Mouse (Mus musculus) forebrain, embryonic 16.5 days (tissue): ENCODE data around the gene Tekt2. TPM values are rescaled to one million over a fixed set of nuclear protein-coding genes. Genes with fewer than 3 reads are reported as not detected.

ENCODE experiments used
- ATAC-seq: fragments of 200-750 bp; cut with Nextera tagmentation; 2 replicates; pipeline ENCODE4 v1.8.0; 2017; ENCODE audit warnings: mild to moderate bottlenecking, moderate library complexity
- H3K27ac ChIP-seq: fragments of 300-500 bp; sonication (generic); 2 replicates; pipeline ENCODE4 v1.5.1; 2014; ENCODE audit warnings: low read length, control low read depth
- H3K27me3 ChIP-seq: fragments of 300-500 bp; sonication (generic); replicated peaks from 2 replicates; pipeline ENCODE4 v1.6.1; 2014; ENCODE audit warnings: low read length; ENCODE audit not compliant: control insufficient read depth, insufficient read depth
- H3K36me3 ChIP-seq: fragments of 300-500 bp; sonication (generic); 2 replicates; pipeline ENCODE4 v1.6.1; 2014; ENCODE audit not compliant: control insufficient read depth, insufficient read depth
- H3K4me1 ChIP-seq: fragments of 300-500 bp; sonication (generic); replicated peaks from 2 replicates; pipeline ENCODE4 v1.6.1; 2014; ENCODE audit warnings: low read length; ENCODE audit not compliant: control insufficient read depth, insufficient read depth
- H3K4me2 ChIP-seq: fragments of 300-500 bp; sonication (generic); 2 replicates; pipeline ENCODE4 v1.6.1; 2014; ENCODE audit warnings: mild to moderate bottlenecking, low read length, control low read depth
- H3K4me3 ChIP-seq: fragments of 300-500 bp; sonication (generic); replicated peaks from 2 replicates; pipeline ENCODE4 v1.5.1; 2014; ENCODE audit warnings: mild to moderate bottlenecking, low read length, control low read depth
- H3K9ac ChIP-seq: fragments of 300-500 bp; sonication (generic); replicated peaks from 2 replicates; pipeline ENCODE4 v1.6.1; 2014; ENCODE audit warnings: low read depth, low read length, control low read depth
- H3K9me3 ChIP-seq: fragments of 300-500 bp; sonication (generic); 2 replicates; pipeline ENCODE4 v1.6.1; 2016; ENCODE audit warnings: low read length; ENCODE audit not compliant: control insufficient read depth
- WGBS: fragments of 180-500 bp; shearing (Covaris S2); extraction: QIAGEN DNeasy Blood & Tissue Kit; methylation state at CpG from one replicate; pipeline ENCODE4 v1.1.7; 2014; 5-methylcytosine and 5-hydroxymethylcytosine counted together
- polyA plus RNA-seq: library from polyadenylated mRNA; unstranded; fragments of >200 nt; fragmentation: Nextera tagmentation; extraction: Ambion mirVana; gene quantifications from 2 replicates; pipeline ENCODE4 v1.2.1, GENCODE M21; 2015

Gene Tekt2
- polyA plus RNA-seq, 1 experiment from 2014 or later = 15.1 TPM

GRCm38 (mm10) chr4:126281706-126282105 lies 43.8 kb downstream of the Tekt2 start:
- H3K36me3 ChIP-seq = no peaks in the 10 kb centered on the region
- no peak overlapping the region for H3K4me2 ChIP-seq
- H3K9ac ChIP-seq = no peak overlapping the region
- no peak overlapping the region for H3K4me3 ChIP-seq
- H3K27ac ChIP-seq = no peak overlapping the region
- H3K4me1 ChIP-seq = peaks cover 6% of the 10 kb centered on the region; the same call in 1 of the 2 replicates
- WGBS = 75% methylated on average over 9 of the region's 9 CpGs
- H3K9me3 ChIP-seq = peaks cover 6% of the 10 kb centered on the region; the same call in 1 of the 2 replicates
- H3K27me3 ChIP-seq = peaks cover 10% of the 10 kb centered on the region
- no peak for ATAC-seq

- H3K27ac ChIP-seq = no peak overlapping the region
- no peak overlapping the region for H3K4me3 ChIP-seq
- H3K9me3 ChIP-seq = no peaks in the 10 kb centered on the region
- no peak overlapping the region for H3K4me2 ChIP-seq
- H3K27me3 ChIP-seq = no peaks in the 10 kb centered on the region
- H3K9ac ChIP-seq = no peak overlapping the region
- ATAC-seq = no peak
- 0 out of 2 replicates have a peak, but pooled peaks cover 2% of the 10 kb centered on the region for H3K4me1 ChIP-seq
- H3K36me3 ChIP-seq = peaks cover 3% of the 10 kb centered on the region; the same call in 1 of the 2 replicates
- WGBS = 61% methylated on average over 9 of the region's 9 CpGs
These were observed 46.5 kb downstream of the Tekt2 start for GRCm38 (mm10) chr4:126278961-126279360.

DNA sequence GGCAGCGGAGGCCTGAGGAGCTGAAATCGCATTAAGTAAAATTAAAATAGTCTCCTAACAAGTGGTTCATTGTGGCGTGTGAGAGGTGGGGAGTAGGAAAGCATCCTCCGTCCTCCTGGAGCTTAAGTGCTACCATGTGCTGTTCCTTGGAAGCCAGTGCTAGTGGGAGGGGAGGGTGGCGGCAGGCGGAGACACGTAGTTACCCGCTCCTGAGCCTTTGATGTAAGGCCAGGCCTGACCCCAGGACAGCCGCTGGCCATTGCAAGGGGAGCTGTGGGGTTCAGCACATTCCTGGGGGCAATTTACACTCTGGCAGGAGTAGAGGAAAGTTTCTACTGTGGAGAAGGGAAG lies 46.9 kb downstream of the Tekt2 start:
- Histone ChIP-seq H3K27me3 (no peaks in the 10 kb centered on the region), H3K27ac (no peak overlapping the region), H3K9ac (no peak overlapping the region), H3K4me2 (no peak overlapping the region), H3K4me3 (no peak overlapping the region), H3K36me3 (peaks cover 3% of the 10 kb centered on the region; the same call in 1 of the 2 replicates), H3K9me3 (no peaks in the 10 kb centered on the region), H3K4me1 (0 out of 2 replicates have a peak, but pooled peaks cover 2% of the 10 kb centered on the region)
- WGBS = 33% methylated on average over 9 of the region's 9 CpGs
- ATAC-seq = no peak

- no peak overlapping the region for H3K9ac ChIP-seq
- H3K4me1 ChIP-seq = 0 out of 2 replicates have a peak, but pooled peaks cover 2% of the 10 kb centered on the region
- 4% methylated on average over 13 of the region's 13 CpGs for WGBS
- no peak overlapping the region for H3K4me2 ChIP-seq
- H3K36me3 ChIP-seq = peaks cover 3% of the 10 kb centered on the region; the same call in 1 of the 2 replicates
- H3K27ac ChIP-seq = no peak overlapping the region
- H3K4me3 ChIP-seq = no peak overlapping the region
- H3K9me3 ChIP-seq = no peaks in the 10 kb centered on the region
- no peak for ATAC-seq
- H3K27me3 ChIP-seq = no peaks in the 10 kb centered on the region
These were observed 47.5 kb downstream of the Tekt2 start for GRCm38 (mm10) chr4:126277906-126278564.

- no peak for ATAC-seq
- no peaks in the 10 kb centered on the region for H3K9me3 ChIP-seq
- H3K4me3 ChIP-seq = no peak overlapping the region
- H3K36me3 ChIP-seq = peaks cover 3% of the 10 kb centered on the region
- WGBS = 85% methylated on average over 13 of the region's 13 CpGs
- H3K9ac ChIP-seq = no peak overlapping the region
- H3K4me1 ChIP-seq = 0 out of 2 replicates have a peak, but pooled peaks cover 2% of the 10 kb centered on the region
- H3K27me3 ChIP-seq = no peaks in the 10 kb centered on the region
- H3K4me2 ChIP-seq = no peak overlapping the region
- H3K27ac ChIP-seq = no peak overlapping the region
These were observed 49.8 kb downstream of the Tekt2 start for GRCm38 (mm10) chr4:126275681-126276131.

DNA sequence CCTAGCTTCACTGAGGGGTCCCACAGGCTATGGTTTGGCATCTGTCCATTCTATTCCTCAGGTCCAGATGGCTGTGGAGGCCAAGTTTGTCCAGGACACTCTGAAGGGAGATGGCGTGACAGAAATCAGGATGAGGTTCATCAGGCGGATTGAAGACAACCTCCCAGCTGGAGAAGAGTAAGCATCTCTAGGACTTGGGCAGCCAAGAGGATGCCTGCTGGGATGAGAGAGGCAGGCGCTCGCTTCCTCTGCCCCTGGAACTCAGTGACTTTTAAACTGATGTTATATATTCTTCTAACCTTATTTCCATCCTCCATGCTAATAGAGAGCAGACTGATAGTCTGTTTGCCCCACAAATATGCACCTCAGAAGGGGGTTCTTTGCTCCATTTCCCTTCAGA lies 50.4 kb downstream of the Tekt2 start:
- no peak overlapping the region for H3K4me2 ChIP-seq
- no peaks in the 10 kb centered on the region for H3K9me3 ChIP-seq
- H3K27ac ChIP-seq = no peak overlapping the region
- 0 out of 2 replicates have a peak, but pooled peaks cover 2% of the 10 kb centered on the region for H3K4me1 ChIP-seq
- no peak for ATAC-seq
- WGBS = 91% methylated on average over 4 of the region's 4 CpGs
- H3K27me3 ChIP-seq = no peaks in the 10 kb centered on the region
- H3K4me3 ChIP-seq = no peak overlapping the region
- H3K9ac ChIP-seq = no peak overlapping the region
- H3K36me3 ChIP-seq = peaks cover 3% of the 10 kb centered on the region

DNA sequence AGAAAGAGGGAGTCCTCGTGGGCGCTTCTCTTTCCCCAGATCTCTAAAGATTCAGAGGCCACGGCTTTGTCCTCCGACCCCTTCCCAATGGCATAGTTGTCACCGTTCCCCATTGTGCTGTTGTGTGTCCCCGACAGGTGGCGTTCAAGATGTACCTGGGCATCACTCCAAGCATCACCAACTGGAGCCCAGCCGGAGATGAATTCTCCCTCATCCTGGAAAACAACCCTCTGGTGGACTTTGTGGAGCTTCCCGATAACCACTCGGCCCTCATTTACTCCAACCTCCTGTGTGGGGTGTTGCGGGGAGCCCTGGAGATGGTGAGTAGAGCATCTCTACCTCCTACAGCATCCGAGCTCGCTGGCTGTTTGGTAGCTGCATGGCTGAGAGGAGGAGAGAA lies 51.7 kb downstream of the Tekt2 start:
- Histone ChIP-seq H3K9ac (no peak overlapping the region), H3K27me3 (no peaks in the 10 kb centered on the region), H3K27ac (no peak overlapping the region), H3K9me3 (no peaks in the 10 kb centered on the region), H3K4me1 (0 out of 2 replicates have a peak, but pooled peaks cover 2% of the 10 kb centered on the region), H3K4me3 (no peak overlapping the region), H3K36me3 (peaks cover 3% of the 10 kb centered on the region), H3K4me2 (no peak overlapping the region)
- 66% methylated on average over 13 of the region's 13 CpGs for WGBS
- ATAC-seq = no peak

Other genes starting within 250 kb of the Tekt2 start
- gene Lsm10, start 229.1 kb downstream of the Tekt2 start, polyA plus RNA-seq = 60.2 and 60.6 TPM in 2 replicates
- 33.5 and 34.7 TPM in 2 replicates for gene Stk40, start 221.7 kb downstream of the Tekt2 start, polyA plus RNA-seq
- 10.1 and 10.2 TPM in 2 replicates for gene Eva1b, start 177.9 kb downstream of the Tekt2 start, polyA plus RNA-seq
- gene Sh3d21, start 162.2 kb downstream of the Tekt2 start, polyA plus RNA-seq = 0.87 and 1.2 TPM in 2 replicates
- 172 and 187 TPM in 2 replicates for gene Thrap3, start 122.9 kb downstream of the Tekt2 start, polyA plus RNA-seq
- 64.7 and 68.7 TPM in 2 replicates for gene Map7d1, start 69.3 kb downstream of the Tekt2 start, polyA plus RNA-seq
- gene Trappc3, start 63.4 kb downstream of the Tekt2 start, polyA plus RNA-seq = 179 and 192 TPM in 2 replicates
- gene Col8a2, start 38.9 kb downstream of the Tekt2 start, polyA plus RNA-seq = 2.1 and 3.6 TPM in 2 replicates
- gene Adprhl2, start 4.0 kb downstream of the Tekt2 start, polyA plus RNA-seq = 81.7 and 88.1 TPM in 2 replicates
- 16.1 and 18.7 TPM in 2 replicates for gene Ago3, start 103.9 kb upstream of the Tekt2 start, polyA plus RNA-seq
- gene Ago1, start 142.9 kb upstream of the Tekt2 start, polyA plus RNA-seq = 14.9 and 16.1 TPM in 2 replicates
- 9.0 and 9.3 TPM in 2 replicates for gene Ago4, start 207.8 kb upstream of the Tekt2 start, polyA plus RNA-seq
- 12.0 and 13.6 TPM in 2 replicates for gene Clspn, start 231.2 kb upstream of the Tekt2 start, polyA plus RNA-seq